Mouse (Mus musculus) brain, embryonic 14.5 days (tissue): ENCODE results near the gene Rab4b.

ENCODE experiments used
- CTCF ChIP-seq: fragments of 200-500 bp; IDR thresholded peaks from 2 replicates; pipeline ENCODE4 v1.5.1; 2012; ENCODE audit warnings: inconsistent platforms, mild to moderate bottlenecking, moderate library complexity, borderline replicate concordance; ENCODE audit not compliant: insufficient read depth, insufficient read length; ENCODE audit errors: extremely low read depth
- POLR2A ChIP-seq: fragments of 200-500 bp; IDR thresholded peaks from 2 replicates; pipeline ENCODE4 v1.6.1; 2012; ENCODE audit warnings: mild to moderate bottlenecking, inconsistent platforms, borderline replicate concordance; ENCODE audit not compliant: poor library complexity, insufficient read depth, insufficient read length, severe bottlenecking; ENCODE audit errors: extremely low read depth

DNA sequence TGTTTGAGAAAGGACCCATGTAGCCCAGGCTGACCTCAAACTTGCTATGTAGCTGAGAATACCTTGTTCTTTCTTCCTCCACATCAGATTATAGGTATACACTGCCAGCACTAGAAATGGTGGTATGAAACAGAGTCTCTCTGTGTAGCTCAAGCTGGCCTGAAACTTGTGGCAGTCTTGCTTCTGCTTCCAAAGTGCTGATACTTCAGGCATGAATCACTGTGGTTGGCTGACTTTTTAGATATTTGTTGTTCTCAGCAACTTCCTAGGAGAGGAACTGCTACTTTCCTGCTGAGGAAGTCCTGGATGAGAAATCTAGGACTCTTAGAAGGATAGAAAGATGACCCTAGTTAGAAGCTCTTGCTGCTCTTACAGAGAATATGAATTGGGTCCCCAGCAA lies 19.7 kb upstream of the Rab4b start:
- TF ChIP-seq CTCF = no peak
- no peak for TF ChIP-seq POLR2A
